Mouse (Mus musculus) ovary, postnatal 36 days (tissue): ENCODE results near the gene Dapp1.
"Not testable (repeated sequence)": the region's sequence is repeated elsewhere in the genome, so short reads cannot be mapped to it uniquely, and the experiment has no call there.

Experiments
- DNase-seq: peaks from one replicate; pipeline ENCODE4 v3.0.0; 2022; ENCODE audit warnings: low spot score, mixed read lengths

Gene Dapp1

GRCm38 (mm10) chr3:137989405-137989804, 8.1 kb upstream of the Dapp1 start:
- no peak for DNase-seq

- no peak for DNase-seq
Observed at GRCm38 (mm10) chr3:137980435-137981381, 637 bp downstream of the Dapp1 start.

DNA sequence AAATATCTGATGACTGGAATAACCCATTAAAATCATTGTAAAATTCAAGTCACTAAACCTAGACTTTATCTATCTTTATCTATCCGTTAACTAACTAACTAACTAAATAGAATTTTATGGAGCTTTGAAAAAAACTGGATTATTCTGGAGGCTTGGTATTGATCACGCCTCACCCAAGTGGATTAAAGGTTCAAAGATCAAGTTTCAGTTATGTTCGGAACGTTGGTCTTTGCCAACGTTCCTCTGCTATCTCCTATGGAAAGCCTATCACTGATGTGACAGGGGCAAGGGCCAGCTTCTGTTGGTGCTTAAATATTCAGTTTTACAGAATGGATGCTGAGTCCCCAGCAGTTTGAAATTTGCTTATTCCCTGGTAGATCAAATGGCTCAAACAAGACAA, 3.1 kb downstream of the Dapp1 start:
- DNase-seq = no peak

DNA sequence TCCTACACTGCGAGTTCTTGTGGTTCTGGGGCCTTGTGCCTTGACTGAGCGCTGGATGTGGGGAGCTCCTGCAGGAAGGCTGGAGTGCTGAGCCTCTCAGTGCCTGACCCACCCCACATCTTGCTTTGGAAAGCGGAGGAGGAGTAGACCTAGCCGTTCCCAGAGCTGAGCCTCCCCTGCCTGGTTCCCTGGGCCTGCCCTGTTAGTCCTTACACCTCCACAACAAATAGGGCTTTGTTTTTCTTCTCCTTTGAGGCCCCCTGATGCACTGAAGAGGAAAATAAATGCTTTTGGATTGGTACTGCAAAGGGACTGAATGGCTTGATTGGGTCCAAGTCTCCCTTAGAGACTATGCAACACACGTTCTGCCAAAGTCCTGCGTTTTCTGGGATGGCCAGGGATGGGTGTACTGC, 3.7 kb downstream of the Dapp1 start:
- no peak for DNase-seq

GRCm38 (mm10) chr3:137976943-137977628, 4.3 kb downstream of the Dapp1 start:
- DNase-seq = no peak

- DNase-seq = no peak
Observed at GRCm38 (mm10) chr3:137975856-137976423, 5.4 kb downstream of the Dapp1 start.

GRCm38 (mm10) chr3:137975435-137975834, 5.9 kb downstream of the Dapp1 start:
- no peak for DNase-seq

- DNase-seq = no peak
Observed at GRCm38 (mm10) chr3:137974306-137974705, 7.0 kb downstream of the Dapp1 start.

- no peak for DNase-seq
Observed at GRCm38 (mm10) chr3:137972989-137973388, 8.4 kb downstream of the Dapp1 start.

DNA sequence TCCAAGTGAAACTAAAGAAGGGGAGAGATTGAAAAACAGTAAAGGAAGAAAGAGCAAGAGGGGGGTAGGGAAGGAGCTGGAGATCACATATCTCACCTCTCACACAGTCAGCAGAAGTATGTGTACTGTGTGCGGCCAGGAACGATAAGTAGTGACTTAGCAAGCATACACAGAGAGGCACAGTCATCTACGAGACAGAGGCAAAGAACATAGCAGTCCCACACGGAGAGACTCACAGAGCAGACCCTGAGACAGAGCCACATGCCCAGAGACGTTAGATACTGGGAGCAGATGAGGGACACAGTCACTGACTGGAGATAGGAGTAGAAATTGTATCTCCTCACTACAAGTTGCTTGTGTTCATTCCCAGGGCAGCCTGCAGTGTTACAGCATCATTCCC, 9.1 kb downstream of the Dapp1 start:
- DNase-seq = no peak

DNA sequence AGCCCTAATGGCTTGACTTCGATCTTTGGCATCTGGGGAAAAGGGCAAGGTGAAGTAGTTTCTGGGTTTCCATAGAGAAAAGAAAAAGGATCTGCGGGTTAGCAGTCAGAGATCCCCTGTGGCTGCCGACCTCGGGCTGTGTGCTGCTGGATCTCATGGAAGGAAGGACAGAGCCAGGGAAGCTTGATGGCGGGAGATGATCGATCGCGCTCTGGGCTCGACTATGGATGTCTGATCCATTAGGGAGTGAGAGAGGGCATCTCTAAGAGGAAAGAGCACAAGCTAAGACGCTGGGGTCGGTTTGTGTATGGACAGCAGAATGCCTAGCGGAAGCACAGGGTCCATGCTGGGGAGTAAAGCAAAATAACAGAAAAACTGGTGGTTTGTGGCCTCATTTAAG, 11.4 kb downstream of the Dapp1 start:
- peak; percentile 23 for DNase-seq

DNA sequence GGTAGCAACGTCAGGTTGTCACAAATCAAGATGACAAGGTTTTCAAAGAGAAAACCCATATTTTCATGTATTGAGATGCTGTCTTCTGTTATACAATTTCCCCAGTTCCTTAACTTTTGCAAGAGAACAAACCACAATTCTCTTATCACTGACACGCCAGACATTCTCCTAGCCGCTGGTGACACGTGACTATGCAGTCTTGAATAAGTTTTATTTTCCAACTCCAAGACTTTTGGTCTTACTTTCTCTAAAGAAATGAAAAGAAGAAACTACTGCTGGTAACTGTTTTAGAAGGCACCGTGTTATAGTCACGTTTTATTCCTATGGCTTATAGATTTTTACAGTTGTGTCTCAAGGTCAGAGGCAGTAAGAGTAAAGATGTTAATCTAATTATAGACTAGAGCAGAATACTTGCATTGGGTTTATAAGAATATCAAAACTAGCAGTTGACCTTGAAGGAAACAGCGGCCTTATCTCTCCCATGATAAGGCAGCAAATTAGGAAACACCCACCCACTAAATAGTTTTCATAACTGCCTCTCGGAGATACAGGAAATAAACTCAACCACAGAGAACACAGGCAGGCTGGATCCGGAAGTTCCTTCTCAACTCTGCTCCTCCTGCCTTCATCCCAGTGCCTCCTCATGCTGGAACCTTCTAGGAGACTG, 12.4 kb downstream of the Dapp1 start:
- DNase-seq = no peak

DNA sequence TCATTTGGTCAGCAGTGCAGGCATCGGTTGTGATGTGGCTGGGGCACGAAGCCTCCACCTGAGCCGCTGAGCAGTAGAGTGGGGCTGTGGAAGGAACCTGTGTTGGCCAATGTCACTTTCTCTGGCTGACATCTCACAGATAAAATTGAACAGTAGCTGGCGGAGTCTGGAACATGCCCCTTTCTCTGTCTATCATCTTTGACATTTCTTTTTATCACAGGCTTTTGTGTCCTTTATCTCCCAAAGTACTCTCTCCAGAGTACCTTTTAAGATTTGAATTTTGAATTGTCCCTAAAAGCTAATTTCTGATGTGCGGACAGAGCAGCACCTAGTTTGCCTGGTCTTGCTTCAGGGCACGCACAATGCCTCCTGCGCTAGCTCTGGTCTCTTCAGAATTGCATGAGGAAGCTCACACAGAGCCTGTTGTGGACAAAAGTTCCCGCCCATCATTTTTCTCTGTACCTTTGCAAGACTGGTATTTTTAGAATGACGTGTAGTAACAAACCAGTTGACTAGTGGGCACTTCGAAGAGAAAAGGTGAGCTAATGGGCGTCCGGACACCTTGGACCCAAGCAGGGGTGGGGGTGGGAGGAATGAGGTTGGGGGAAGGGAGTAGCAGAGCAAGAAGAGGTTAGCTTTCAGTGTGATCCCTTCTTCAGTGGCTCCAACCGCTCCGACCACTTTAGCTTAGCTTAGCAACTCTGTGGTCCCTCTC, 13.1 kb downstream of the Dapp1 start:
- no peak for DNase-seq

- not testable (repeated sequence) for DNase-seq
Observed at GRCm38 (mm10) chr3:137964014-137964413, 17.3 kb downstream of the Dapp1 start.

DNA sequence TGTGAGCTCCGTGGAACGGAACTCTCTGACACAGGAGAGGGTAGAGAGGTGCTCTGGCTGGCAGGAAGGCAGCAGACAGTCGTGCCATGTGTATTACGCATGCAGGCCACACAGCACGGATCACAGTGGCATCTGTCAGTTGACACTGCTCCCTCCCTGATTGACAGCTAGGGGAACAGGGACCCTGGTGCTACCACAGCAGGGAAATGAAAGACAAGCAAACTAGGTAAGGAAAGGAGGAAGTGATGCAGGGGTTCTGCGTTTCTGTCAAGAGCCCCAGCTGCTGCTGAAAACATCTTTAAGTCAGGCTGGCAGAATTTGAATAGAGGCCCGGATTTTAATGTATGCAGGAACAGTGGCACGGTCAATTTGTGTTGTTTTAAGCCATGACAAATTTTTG, 17.8 kb downstream of the Dapp1 start:
- DNase-seq = no peak

GRCm38 (mm10) chr3:137961736-137962385, 19.5 kb downstream of the Dapp1 start:
- no peak for DNase-seq

DNA sequence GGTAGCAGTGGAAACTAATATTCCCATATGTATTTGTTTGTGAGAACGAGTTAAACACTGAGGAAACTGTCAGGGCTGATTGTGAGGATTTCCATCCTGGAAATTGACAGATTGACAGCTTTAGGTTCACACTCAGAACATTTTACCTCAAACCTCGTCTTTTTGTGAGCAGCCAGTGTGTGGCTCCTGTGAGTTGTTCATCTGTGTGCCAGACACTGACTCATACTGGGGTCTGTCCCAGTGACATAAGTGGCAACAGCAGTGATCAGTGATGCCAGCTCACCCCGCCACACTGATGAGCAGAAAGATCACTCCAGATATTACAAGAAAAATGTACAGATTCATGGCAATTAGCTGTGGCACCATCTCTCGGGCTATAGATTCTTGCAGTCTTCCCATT, 21.9 kb downstream of the Dapp1 start:
- no peak for DNase-seq

GRCm38 (mm10) chr3:137958352-137958751, 23.0 kb downstream of the Dapp1 start:
- no peak for DNase-seq

- no peak for DNase-seq
Observed at GRCm38 (mm10) chr3:137957864-137958263, 23.5 kb downstream of the Dapp1 start.

GRCm38 (mm10) chr3:137955560-137956081, 25.7 kb downstream of the Dapp1 start:
- no peak for DNase-seq
